Mouse (Mus musculus) heart, postnatal 0 days (tissue): ENCODE results near the gene Nrxn3.

Experiments used
- CTCF ChIP-seq: IDR thresholded peaks from 2 replicates; pipeline ENCODE4 v1.5.1; 2016; ENCODE audit warnings: antibody characterized with exemption, control low read depth, low read depth
- EP300 ChIP-seq: IDR thresholded peaks from 2 replicates; pipeline ENCODE4 v1.6.1; 2016; ENCODE audit warnings: antibody characterized with exemption, low read depth

DNA sequence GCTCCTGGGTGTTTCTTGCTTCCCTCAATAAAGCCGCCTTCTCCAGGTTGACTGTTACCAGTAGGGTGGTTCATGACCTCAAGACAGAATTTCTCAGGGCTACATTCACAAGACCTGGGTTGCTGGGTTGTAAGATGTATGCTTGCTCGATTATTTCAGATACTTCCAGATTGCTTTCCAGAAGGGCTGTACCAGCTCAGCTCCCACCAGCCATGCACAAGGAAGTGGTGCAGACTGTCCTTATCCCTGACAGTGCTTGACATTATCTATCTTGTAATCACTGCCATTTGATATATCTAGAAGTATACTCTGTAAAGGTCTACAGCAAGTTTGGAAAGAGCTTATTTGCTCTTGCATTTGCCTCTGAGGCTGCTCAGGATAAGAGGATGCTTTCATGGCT lies 374.9 kb downstream of the Nrxn3 start:
- TF ChIP-seq EP300 (no peak), CTCF (no peak)
